Mouse (Mus musculus) heart, adult 8-10 months (tissue): Measurements from ENCODE around the gene Igf2bp2. TPM values are rescaled to one million over a fixed set of nuclear protein-coding genes. Genes with fewer than 3 reads are reported as not detected.
A peak's percentile ranks its signal among the peaks of the same experiment; 100 is the strongest.

Experiments used
- DNase-seq: peaks from one replicate; pipeline ENCODE4 v3.0.0; 2022; ENCODE audit warnings: low spot score
- total RNA-seq, 4 experiments: library from RNA; stranded (reverse); gene quantifications; 2 replicates each; pipeline ENCODE4 v1.2.4; 2022

The Igf2bp2 gene
- total RNA-seq = 1 to 10 TPM; 3.6 to 4.4 (median 3.9) TPM

GRCm38 (mm10) chr16:22162512-22163455, at the start of gene Igf2bp2:
Gene Igf2bp2, minus strand, starts transcription at chr16:22163299.
- peak; percentile 18 for DNase-seq

- DNase-seq = no peak
These were observed 40.4 kb upstream of the Igf2bp2 start for GRCm38 (mm10) chr16:22203501-22203900.

- no peak for DNase-seq
These were observed 38.8 kb upstream of the Igf2bp2 start for GRCm38 (mm10) chr16:22201858-22202257.

DNA sequence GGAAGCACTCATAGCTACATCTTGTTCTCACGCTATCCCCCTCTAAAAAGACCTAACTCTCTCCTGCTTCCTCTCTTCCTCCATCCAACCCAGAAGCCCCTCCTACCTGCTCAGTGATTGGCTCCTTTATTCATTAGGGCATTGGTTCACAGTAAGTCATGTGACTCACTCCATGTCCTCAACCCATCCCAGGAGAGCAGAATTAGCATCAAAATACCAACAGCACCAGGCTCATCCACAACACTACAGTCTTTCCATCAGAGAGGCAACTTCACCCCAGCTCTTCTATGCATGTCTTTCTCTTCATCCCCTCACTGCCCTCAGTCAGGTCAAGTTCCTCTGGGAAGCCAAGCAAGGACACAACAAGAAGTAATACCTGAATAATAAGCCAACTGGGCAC, 37.4 kb upstream of the Igf2bp2 start:
- DNase-seq = no peak

DNA sequence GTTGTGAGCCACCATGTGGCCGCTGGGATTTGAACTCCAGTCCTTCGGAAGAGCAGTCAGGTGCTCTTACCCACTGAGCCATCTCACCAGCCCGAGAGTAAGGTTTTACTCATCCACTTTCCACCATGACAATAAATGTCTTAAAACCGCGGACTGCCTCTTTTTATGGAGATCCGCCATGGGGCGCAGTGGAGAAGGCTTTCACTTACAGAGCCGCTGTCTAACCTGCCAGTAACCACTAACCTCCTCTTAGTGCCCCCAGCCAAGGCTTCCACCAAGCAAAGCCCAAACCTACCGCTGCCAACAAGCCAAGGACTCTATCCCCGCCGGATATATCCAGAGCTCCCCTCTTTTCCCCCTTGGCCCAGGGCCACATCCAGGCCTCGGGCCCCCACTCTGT, 24.3 kb upstream of the Igf2bp2 start:
- no peak for DNase-seq

DNA sequence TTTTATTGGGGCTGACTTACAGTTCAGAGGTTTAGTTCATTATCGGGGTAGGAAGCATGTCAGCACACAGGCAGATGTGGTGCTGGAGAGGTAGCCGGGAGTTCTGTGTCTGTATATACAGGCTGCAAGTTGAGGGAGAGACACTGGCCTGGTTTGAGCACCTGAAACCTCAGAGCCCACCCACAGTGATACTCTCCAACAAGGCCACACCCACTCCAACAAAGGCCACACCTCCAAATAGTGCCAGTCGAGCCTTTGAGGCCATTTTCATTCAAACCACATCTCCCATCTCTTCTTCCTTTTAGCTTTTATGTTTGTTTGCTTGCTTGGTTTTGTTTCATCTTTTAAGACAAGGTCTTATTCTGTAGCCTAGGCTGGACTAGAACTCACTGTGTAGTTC, 22.3 kb upstream of the Igf2bp2 start:
- DNase-seq = no peak

GRCm38 (mm10) chr16:22184113-22184512, 21.0 kb upstream of the Igf2bp2 start:
- no peak for DNase-seq

- DNase-seq = no peak
These were observed 19.2 kb upstream of the Igf2bp2 start for GRCm38 (mm10) chr16:22182286-22182685.

DNA sequence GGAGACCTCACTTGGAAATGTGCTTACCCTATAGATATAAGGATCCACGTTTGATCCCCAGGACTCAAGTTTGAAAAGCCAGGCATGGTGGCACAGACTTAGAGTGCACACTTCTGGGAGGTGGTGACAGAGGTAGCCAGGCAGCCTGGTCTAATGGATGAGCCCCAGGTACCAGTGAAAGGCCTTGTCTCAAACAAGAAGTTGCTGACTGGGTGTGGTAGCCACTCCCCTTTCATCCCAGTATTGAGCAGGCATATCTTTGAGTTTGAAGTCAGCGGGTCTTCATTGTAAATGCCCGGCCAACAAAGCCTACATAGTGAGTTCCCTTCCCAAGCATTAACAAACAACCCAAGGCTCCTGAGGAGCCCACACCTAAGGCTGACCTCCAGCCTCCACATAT, 15.7 kb upstream of the Igf2bp2 start:
- no peak for DNase-seq

DNA sequence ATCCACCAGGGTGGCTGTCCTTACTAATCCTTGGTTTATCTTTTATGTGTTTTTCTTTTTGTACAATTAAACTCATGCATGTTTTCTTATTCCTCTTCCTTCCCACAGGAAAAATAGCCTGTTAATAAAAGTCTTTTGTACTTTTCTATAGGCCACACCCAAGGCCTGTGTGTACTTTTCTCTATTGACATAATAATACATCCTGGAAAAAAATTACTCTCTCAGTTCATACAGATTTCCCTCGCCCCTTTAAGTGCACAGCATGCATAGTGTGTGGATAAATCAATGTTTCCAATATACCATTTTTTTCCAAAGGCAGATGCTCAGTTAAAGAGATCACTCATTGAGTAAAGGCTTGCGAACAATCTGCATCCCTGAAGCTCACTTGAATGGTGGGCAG, 14.9 kb upstream of the Igf2bp2 start:
- DNase-seq = no peak

GRCm38 (mm10) chr16:22168731-22169130, 5.6 kb upstream of the Igf2bp2 start:
- peak; percentile 56 for DNase-seq

DNA sequence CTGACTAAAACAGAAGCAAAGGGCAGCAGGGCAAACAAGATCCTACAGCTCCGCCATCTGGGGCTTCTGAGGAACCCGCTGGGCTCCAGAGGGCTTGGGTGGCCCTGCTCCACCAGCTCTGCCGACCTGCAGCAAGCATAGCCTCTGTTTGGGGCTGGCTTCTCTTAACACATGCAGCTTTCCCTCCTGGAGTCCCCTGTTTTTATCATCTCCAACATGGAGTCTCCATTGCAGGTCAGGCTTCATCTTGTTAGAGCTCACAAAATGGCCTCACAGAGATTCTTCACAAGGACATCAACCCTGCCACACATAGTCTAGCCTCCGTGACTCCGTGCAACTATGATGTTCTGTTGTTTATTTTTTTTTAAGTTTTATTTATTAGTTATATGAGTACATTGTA, 2.5 kb upstream of the Igf2bp2 start:
- DNase-seq = no peak

GRCm38 (mm10) chr16:22164446-22164845, 1.3 kb upstream of the Igf2bp2 start:
- DNase-seq = no peak

GRCm38 (mm10) chr16:22163456-22163851, 355 bp upstream of the Igf2bp2 start:
- no peak for DNase-seq

GRCm38 (mm10) chr16:22162066-22162511, 1.0 kb downstream of the Igf2bp2 start:
- no peak for DNase-seq

GRCm38 (mm10) chr16:22161351-22162065, 1.6 kb downstream of the Igf2bp2 start:
- DNase-seq = no peak

- no peak for DNase-seq
These were observed 2.5 kb downstream of the Igf2bp2 start for GRCm38 (mm10) chr16:22160386-22161145.

GRCm38 (mm10) chr16:22152941-22153444, 10.1 kb downstream of the Igf2bp2 start:
- DNase-seq = no peak

- DNase-seq = no peak
These were observed 11.3 kb downstream of the Igf2bp2 start for GRCm38 (mm10) chr16:22151706-22152315.

DNA sequence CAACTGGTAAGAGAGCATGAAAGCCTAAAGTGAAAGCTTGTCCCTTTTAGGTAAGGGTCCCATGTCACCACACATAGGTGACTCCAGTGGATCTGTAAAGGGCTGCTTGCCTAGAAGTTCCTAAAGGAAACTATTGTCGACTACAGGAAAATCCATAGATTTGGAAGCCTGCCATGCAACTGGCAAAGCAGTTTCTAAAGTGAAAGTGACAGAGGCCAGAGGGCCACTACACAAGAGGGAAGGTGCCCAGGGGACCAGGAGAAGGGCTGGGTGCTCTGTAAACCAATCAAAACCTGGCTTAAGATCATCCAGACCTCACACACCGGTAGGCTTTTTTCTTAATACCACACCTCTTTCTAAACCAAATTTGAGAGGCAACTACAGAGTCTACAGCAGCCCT, 12.7 kb downstream of the Igf2bp2 start:
- no peak for DNase-seq

DNA sequence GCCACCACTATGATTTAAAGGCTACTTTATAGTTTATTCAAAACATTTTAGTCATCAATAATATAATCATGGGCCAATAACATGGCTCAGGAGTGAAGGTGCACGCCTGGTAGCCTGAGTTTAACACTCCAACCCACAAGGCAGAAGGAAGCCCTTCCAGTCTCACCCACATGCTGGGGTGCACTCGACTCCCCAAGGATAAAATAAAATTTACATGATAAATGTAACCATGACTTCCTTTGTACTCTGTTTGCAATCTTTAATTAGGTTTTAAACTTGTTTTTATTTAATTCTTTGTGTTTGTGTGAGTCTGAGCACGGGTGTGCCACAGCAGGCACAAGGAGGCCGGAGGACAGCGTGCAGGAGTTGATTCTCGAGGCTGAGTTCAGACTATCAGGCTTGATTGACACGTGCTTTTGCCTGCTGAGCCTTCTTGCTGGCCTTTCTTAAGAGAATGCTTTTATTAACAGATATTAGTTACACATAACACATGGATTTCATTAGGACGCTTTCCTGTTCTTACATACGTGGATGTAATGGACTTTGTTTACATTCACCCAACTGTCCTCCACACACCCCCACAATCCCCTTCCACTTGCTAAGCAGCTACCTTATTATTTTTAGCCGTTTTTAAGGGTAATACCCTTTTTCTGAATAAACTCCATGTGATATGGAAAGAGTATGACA, 13.3 kb downstream of the Igf2bp2 start:
- DNase-seq = no peak
